Mouse (Mus musculus) cerebellum, adult 9-10 months (tissue): ENCODE results near the gene Krt33b.

Source experiments
- DNase-seq: peaks from one replicate; pipeline ENCODE4 v3.0.0; 2022

The Krt33b gene

GRCm38 (mm10) chr11:100029768-100030167 is at the start of gene Krt33b:
Krt33b (minus strand) TSS chr11:100029868.
- DNase-seq = no peak

GRCm38 (mm10) chr11:100073873-100074272 is 44.2 kb upstream of the Krt33b start:
- DNase-seq = no peak

- no peak for DNase-seq
Observed at GRCm38 (mm10) chr11:100067293-100068036, 37.8 kb upstream of the Krt33b start.

GRCm38 (mm10) chr11:100066236-100067010 is 36.8 kb upstream of the Krt33b start:
- DNase-seq = peak; percentile 19

- DNase-seq = no peak
Observed at GRCm38 (mm10) chr11:100058875-100059274, 29.2 kb upstream of the Krt33b start.

- DNase-seq = no peak
Observed at GRCm38 (mm10) chr11:100055686-100056655, 26.3 kb upstream of the Krt33b start.

- DNase-seq = no peak
Observed at GRCm38 (mm10) chr11:100050451-100050850, 20.8 kb upstream of the Krt33b start, which contains the start of gene Krt31. Krt31 (minus strand) TSS chr11:100050551.

GRCm38 (mm10) chr11:100047193-100047592 is 17.5 kb upstream of the Krt33b start:
- DNase-seq = no peak

- DNase-seq = no peak
Observed at GRCm38 (mm10) chr11:100046303-100046866, 16.7 kb upstream of the Krt33b start.

GRCm38 (mm10) chr11:100041454-100041853 is 11.8 kb upstream of the Krt33b start, which contains the start of gene Krt34:
Krt34 (minus strand) TSS chr11:100041554.
- no peak for DNase-seq

GRCm38 (mm10) chr11:100021438-100021837 is 8.2 kb downstream of the Krt33b start:
- DNase-seq = no peak

- no peak for DNase-seq
Observed at GRCm38 (mm10) chr11:100019466-100019865, 10.2 kb downstream of the Krt33b start.

GRCm38 (mm10) chr11:100016112-100016511 is 13.6 kb downstream of the Krt33b start, which contains the start of gene Krt33a:
Krt33a (minus strand) TSS chr11:100016212.
- no peak for DNase-seq

GRCm38 (mm10) chr11:100013691-100014171 is 15.9 kb downstream of the Krt33b start:
- DNase-seq = no peak

- no peak for DNase-seq
Observed at GRCm38 (mm10) chr11:100010682-100011081, 19.0 kb downstream of the Krt33b start.

GRCm38 (mm10) chr11:100008336-100008735 is 21.3 kb downstream of the Krt33b start:
- DNase-seq = no peak

GRCm38 (mm10) chr11:100006624-100007023 is 23.0 kb downstream of the Krt33b start:
- DNase-seq = no peak

- no peak for DNase-seq
Observed at GRCm38 (mm10) chr11:100005905-100006304, 23.8 kb downstream of the Krt33b start.

- peak; percentile 68 for DNase-seq
Observed at GRCm38 (mm10) chr11:100004846-100005245, 24.8 kb downstream of the Krt33b start.

GRCm38 (mm10) chr11:99999091-99999490 is 30.6 kb downstream of the Krt33b start:
- no peak for DNase-seq

GRCm38 (mm10) chr11:99994384-99994661 is 35.3 kb downstream of the Krt33b start:
- no peak for DNase-seq

- DNase-seq = no peak
Observed at GRCm38 (mm10) chr11:99993620-99994383, 35.9 kb downstream of the Krt33b start, which contains the start of gene Krtap17-1. Krtap17-1 (minus strand) TSS chr11:99993994.
